Mouse (Mus musculus) layer of hippocampus, adult 9-11 months (tissue): Measurements from ENCODE around the gene Gm4881.

ENCODE experiments used
- DNase-seq: peaks from one replicate; pipeline ENCODE4 v3.0.0; 2022

Gene Gm4881

DNA sequence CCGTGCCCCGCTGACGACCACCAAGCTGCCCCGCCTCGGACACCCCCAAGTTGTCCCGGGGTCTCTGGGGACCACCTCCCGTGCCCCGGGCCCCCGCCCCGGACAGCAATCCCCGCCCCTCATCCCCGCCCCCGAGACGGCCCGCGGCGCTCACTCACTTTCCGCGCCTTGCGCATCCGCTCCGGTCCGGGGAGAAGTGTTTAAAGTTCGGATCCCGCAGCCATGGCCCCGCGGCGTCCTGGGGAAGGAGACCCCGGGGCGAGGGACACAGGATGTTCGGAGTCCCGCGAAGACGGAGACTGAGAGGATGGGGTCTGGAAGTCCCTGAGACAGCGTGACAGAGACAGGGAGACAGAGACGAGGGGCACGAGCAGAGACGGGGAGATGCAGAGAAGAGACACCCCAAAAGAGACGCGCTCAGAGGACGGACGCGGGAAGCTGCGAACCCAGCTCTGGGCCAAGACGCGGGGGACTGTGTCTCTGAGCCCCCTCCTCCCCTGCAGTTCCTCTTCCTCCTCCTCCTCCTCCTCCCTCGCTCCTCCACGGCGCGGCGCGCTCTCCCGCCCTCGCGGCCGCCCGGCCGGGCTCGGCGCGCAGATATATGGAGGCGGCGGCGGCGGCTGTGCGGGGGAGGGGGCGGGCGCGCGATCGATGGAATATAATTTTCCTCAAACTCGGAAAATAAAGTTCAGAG, at the start of gene Gm4881:
Gene Gm4881 (minus strand): TSS at position 238 of the 694 bp plus-strand sequence.
- DNase-seq: no peak

DNA sequence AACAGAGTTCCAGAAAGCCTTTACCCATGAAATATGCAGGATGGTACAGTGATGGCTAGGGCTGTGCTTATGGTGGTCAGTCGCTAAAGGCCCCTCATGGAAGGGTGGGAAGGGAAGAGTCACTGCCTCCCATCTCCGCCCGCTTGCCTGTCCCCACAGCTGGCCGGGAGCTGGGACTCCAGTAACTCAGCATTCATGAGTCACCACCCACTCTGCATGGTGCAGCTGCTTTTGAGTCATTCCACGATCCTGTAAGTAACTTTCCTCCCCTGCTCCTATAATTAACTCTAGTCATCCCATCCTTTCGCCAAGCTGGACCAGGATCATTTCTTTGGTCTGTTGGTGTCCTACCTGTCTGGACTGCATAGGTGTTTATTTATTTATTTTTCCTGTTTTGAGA, 48.8 kb upstream of the Gm4881 start:
- DNase-seq: no peak

DNA sequence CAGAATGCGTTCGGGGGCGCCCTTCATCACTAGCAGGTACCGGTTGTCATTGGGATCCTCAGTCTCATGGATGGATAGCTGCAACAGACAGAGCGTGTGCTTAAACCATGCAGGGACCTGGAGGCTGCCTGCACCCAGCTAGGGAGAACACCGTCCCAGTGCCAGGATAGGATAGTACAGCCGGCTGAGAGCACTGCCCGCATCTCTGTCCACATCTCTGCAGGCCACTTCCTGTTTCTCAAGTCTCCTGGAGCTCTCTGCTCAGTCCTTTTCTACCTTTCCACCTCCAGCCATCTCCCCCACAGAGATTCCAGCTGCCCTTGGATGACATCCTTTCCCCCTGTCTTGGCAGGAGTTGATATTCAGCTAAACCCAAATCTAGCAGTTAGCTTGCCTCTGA, 46.2 kb upstream of the Gm4881 start:
- no peak for DNase-seq

DNA sequence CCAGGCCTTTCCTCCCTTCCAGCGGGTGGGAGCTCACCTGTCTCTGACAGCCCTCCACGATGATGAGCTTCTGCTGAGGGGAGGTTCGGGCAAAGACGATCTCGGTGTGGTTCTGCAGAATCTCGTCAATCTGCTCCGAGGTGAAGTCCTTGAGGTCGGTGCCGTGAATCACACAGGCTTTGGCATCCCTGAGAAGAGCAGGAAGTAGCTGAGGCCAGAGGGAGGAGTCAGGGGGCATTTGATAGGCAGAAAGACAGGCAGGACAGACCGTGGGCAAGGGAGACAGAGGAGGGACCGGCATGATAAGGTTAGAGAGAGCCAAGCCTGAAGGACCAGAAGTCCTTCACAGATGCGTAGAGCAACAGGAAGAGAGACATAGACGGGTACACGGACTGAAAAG, 43.6 kb upstream of the Gm4881 start:
- no peak for DNase-seq

- DNase-seq: no peak
Measured at GRCm38 (mm10) chr7:24985799-24986198, 41.5 kb upstream of the Gm4881 start.

- DNase-seq: peak; percentile 17
Measured at GRCm38 (mm10) chr7:24984307-24984706, 40.0 kb upstream of the Gm4881 start.

- peak; percentile 1 for DNase-seq
Measured at GRCm38 (mm10) chr7:24983396-24983795, 39.1 kb upstream of the Gm4881 start.

- DNase-seq: peak; percentile 4
Measured at GRCm38 (mm10) chr7:24980439-24980838, 36.1 kb upstream of the Gm4881 start.

- DNase-seq: peak; percentile 14
Measured at GRCm38 (mm10) chr7:24978781-24979180, 34.5 kb upstream of the Gm4881 start.

GRCm38 (mm10) chr7:24974893-24975595, 30.8 kb upstream of the Gm4881 start:
- DNase-seq: no peak

DNA sequence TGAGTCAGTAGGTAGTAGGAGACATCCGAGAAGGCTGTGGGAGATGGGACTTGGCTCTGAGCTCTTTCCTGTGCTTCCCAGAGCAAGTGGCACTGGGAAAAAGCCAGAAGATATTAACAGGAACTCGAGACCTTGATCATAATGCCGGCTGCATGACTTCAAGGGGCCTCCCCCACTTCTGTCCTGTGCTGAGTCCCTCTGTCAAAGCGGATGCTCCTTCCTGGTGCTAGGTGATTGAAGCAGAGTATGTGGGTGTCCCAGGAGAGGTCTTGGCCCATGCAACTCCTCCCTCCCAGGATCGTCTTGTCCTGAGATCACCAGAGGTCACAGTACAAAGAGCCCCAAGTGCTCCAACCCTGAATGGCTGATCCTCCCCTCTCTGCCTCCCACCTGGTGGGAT, 29.6 kb upstream of the Gm4881 start:
- no peak for DNase-seq

DNA sequence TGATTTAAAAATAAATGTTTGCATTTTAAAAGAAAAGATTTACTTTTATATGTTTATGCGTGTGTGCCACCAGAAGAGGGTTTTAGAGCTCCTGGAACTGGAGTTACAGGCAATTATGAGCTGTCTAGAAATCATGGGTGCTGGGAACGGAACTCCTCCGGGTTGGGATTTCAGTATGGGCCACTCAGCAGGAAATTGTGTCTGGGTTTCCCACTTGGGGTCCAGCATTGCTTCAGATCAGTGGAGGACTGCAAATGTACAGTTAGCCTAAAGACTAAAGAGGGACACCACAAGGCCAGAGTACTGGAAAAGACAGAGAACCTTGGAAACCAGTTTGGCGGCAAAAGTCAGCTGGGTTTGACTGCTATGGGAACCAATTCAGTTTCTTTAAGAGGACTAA, 28.9 kb upstream of the Gm4881 start:
- no peak for DNase-seq

- DNase-seq: peak; percentile 97
Measured at GRCm38 (mm10) chr7:24971972-24972893, 27.9 kb upstream of the Gm4881 start, which contains the start of gene Rabac1. Gene Rabac1, minus strand, starts transcription at chr7:24972754.

DNA sequence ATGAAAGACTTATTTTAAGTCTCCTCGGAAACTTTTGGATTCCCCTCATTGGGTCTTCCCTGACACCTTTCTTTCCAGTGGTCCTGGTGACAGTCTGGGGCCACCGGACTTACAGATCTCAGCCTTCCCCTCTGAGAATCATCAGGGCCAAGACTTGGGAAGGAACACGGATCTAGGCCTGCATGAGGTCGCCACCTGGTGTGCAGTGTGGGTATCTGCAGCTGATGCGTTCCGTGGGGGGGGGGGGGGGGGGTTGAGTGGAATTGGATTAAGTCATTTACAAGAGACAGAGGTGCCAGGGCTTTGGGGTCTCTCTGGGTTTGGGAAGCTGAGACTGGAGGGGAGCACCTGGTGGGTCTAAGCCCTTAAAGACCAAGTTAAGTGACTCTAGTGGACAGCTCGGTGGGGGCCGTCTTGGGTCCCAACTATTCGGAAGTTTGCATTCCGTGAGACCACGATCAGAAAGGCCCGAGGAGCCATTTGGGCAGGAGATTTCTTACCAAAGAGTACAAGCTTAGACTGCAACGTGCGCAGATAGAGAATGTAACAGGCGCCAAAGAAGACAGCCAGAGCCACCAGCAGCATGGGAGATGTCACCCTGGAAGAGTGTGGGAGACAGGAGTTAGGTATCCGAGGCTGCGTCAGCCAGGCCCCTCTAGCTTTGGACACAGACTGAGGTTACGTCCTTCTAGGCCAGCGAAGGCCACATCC, 27.1 kb upstream of the Gm4881 start:
- DNase-seq: no peak

DNA sequence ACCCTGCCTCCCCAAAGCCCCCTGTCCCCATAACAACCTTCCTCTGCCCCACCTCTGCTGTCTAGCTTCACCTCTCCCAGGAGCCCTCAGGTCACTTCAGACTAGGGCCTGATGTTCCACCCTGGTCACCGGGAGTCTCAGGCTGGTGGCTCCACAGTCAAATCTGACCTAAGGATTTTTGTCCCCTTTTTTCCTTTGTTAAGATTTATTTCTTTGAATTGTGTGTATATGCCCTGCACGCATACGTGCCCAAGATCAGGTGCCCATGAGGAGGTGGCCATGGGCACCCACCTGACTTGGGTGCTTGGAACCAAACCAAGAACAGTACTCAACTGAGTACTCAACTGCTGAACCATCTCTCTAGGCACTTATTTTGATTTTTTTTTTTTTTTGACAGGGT, 26.0 kb upstream of the Gm4881 start:
- no peak for DNase-seq

DNA sequence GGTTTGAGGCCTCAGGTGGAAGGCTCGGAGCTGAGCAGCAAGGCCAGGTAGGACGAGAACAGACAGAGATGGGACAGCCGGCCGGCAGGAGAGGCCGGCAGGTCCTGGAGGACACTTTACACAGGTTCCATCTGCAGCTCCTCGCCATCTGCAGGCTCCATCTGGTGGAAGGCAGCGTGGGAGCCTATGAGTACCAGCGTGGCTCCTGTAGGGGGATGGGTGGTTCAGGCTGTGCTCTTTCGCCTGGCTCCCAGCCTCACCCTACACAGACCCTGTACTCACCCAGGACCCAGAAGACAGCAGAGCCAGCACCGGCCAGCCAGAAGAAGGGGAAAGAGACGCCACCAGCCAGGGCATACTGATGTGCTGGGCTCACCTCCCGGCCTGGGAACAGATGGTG, 25.5 kb upstream of the Gm4881 start:
- DNase-seq: peak; percentile 78

GRCm38 (mm10) chr7:24968463-24968862, 24.2 kb upstream of the Gm4881 start:
- DNase-seq: no peak

DNA sequence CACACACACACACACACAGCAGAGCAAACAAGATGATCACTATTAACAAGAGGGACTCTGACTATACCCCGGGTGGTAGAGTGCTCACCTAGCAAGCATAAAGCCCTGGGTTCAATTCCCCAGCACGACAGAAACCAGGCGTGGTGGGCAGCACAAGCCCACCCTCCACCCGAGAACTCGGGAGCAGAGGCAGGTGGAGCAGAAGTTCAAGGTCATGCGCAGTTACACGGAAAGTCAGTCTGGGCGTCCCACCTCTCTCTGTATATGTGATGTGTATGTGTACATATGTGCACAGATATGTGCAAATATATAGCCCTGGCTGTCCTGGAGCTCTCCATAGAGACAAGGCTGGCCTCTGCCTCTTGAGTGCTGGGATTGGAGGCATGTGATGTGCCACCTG, 23.7 kb upstream of the Gm4881 start:
- DNase-seq: no peak

- DNase-seq: peak; percentile 70
Measured at GRCm38 (mm10) chr7:24964897-24965535, 20.7 kb upstream of the Gm4881 start.

GRCm38 (mm10) chr7:24964288-24964687, 20.0 kb upstream of the Gm4881 start:
- DNase-seq: no peak

- no peak for DNase-seq
Measured at GRCm38 (mm10) chr7:24955226-24955625, 10.9 kb upstream of the Gm4881 start.

DNA sequence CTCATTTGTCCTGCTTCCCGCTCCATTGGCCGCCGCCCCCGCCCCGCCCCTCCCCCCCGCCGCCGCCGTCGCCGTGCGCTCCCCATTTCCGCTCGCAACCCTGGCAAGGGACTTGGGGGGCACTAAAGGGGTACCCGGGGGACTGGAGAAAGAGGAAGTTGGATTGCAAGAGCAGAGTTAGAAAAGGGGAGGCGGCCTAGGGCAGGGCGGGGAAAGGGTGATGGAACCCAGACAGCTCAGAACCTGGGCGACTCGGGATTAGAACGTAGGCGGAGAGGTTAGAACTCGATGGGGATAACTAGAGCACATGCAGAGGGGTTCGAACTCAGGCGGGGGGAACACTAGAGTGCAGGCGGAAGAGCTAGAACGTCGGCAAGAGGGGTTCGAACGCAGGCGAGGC, 10.2 kb upstream of the Gm4881 start:
- DNase-seq: no peak
